Mouse (Mus musculus): ENCODE measurements around the gene Atp6v0a1. TPM values are rescaled to one million over a fixed set of nuclear protein-coding genes. Genes with fewer than 3 reads are reported as not detected.
A peak's percentile ranks its signal among the peaks of the same experiment; 100 is the strongest.

Atp6v0a1 gene
- polyA plus RNA-seq, 1 experiment from 2014 or later: 54.9 TPM

- WGBS: 19% methylated on average over 18 of the region's 18 CpGs
- Histone ChIP-seq H3K9me3 (no peaks in the 10 kb centered on the region), H3K36me3 (replicated peaks) (peaks cover 21% of the 10 kb centered on the region), H3K9ac (peak overlapping the region; percentile 40), H3K27me3 (peaks cover 13% of the 10 kb centered on the region), H3K4me1 (peaks cover 19% of the 10 kb centered on the region), H3K4me2 (peak overlapping the region; percentile 59), H3K4me3 (replicated peaks) (peak overlapping the region; percentile 33), H3K27ac (no peak overlapping the region)
- peak; percentile 36; the same call in 1 of the 2 replicates for ATAC-seq (ENCODE audit: low FRiP score)
Measured at GRCm38 (mm10) chr11:101066549-101067412, 57.5 kb downstream of the Atp6v0a1 start.

GRCm38 (mm10) chr11:101069391-101070188, 60.3 kb downstream of the Atp6v0a1 start, which contains the start of gene Naglu:
Naglu (plus strand) TSS chr11:101070012.
- H3K27me3 ChIP-seq: peaks cover 20% of the 10 kb centered on the region
- H3K36me3 ChIP-seq (replicated peaks): no peaks in the 10 kb centered on the region
- H3K9ac ChIP-seq: peak within 1 kb of the TSS; percentile 73
- H3K27ac ChIP-seq: no peak within 1 kb of the TSS
- H3K4me1 ChIP-seq: peaks cover 19% of the 10 kb centered on the region
- 6% methylated on average over 35 of the region's 35 CpGs for WGBS
- no peaks in the 10 kb centered on the region for H3K9me3 ChIP-seq
- peak within 1 kb of the TSS; percentile 73 for H3K4me3 ChIP-seq (replicated peaks)
- ATAC-seq (ENCODE audit: low FRiP score): peak; percentile 92
- H3K4me2 ChIP-seq: peak within 1 kb of the TSS; percentile 96

DNA sequence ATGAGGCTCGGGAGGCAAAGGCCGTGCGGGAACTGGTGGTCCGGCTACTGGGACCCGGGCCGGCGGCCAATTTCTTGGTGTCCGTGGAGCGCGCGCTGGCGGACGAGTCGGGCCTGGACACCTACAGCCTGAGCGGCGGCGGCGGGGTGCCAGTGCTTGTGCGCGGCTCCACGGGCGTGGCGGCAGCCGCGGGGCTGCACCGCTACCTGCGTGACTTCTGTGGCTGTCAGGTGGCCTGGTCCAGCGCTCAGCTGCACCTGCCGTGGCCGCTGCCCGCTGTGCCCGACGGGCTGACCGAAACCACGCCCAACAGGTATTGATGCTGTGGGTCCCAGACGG, 60.9 kb downstream of the Atp6v0a1 start:
- Histone ChIP-seq H3K4me3 (replicated peaks) (peak overlapping the region; percentile 73), H3K36me3 (replicated peaks) (no peaks in the 10 kb centered on the region), H3K9me3 (no peaks in the 10 kb centered on the region), H3K27ac (no peak overlapping the region), H3K4me2 (peak overlapping the region; percentile 96), H3K9ac (peak overlapping the region; percentile 73), H3K27me3 (peaks cover 20% of the 10 kb centered on the region), H3K4me1 (peaks cover 19% of the 10 kb centered on the region)
- WGBS: under 1% methylated on average over 36 of the region's 36 CpGs
- peak; percentile 61 for ATAC-seq (ENCODE audit: low FRiP score)

DNA sequence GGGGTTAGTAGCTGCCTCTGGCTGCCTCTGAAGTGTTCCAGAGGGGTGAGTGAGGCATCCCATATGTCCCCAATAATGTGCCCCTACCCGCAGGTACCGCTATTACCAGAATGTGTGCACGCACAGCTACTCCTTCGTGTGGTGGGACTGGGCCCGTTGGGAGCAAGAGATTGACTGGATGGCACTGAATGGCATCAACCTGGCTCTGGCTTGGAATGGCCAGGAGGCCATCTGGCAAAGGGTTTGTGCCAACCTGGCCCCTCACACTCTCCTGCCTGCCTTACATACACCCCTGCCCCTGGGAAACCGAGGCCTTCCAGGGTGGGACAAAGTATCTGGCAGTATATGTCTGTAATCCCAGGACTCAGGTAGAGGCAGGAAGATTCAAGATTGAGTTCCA, 61.7 kb downstream of the Atp6v0a1 start:
- peak overlapping the region; percentile 73; the same call in 1 of the 2 replicates for H3K4me3 ChIP-seq (replicated peaks)
- peaks cover 19% of the 10 kb centered on the region for H3K4me1 ChIP-seq
- no peak for ATAC-seq (ENCODE audit: low FRiP score)
- peaks cover 20% of the 10 kb centered on the region for H3K27me3 ChIP-seq
- no peaks in the 10 kb centered on the region for H3K36me3 ChIP-seq (replicated peaks)
- H3K4me2 ChIP-seq: peak overlapping the region; percentile 96; the same call in 1 of the 2 replicates
- WGBS: 76% methylated on average over 6 of the region's 6 CpGs
- H3K27ac ChIP-seq: no peak overlapping the region
- H3K9me3 ChIP-seq: no peaks in the 10 kb centered on the region
- 0 out of 2 replicates have a peak overlapping the region, but pooled peaks have one; percentile 73 for H3K9ac ChIP-seq

DNA sequence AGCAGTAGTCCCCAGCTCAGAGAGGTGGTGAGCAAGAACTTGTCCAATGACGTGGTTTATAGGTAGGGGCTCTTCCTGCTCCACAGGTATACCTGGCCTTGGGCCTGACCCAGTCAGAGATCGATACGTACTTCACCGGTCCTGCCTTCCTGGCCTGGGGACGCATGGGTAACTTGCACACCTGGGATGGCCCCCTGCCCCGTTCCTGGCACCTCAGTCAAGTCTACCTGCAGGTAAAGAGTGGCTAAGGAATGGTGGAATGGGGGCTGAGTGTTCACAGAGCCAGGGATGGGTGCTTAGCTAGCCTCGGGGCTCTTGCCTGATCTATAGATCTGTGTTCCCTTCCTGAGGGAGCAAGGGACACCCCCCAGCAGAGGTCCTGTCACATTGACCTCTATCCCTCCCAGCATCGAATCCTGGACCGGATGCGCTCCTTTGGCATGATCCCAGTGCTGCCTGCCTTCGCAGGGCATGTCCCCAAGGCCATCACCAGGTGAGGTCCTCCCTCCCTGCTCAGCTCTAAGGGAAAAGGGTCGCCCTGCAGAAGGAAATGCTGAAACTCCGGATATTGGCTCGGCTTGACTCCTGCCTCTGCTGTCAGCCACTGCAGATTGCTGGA, 62.7 kb downstream of the Atp6v0a1 start:
- Histone ChIP-seq H3K27me3 (peaks cover 24% of the 10 kb centered on the region), H3K4me1 (peaks cover 13% of the 10 kb centered on the region), H3K36me3 (replicated peaks) (no peaks in the 10 kb centered on the region), H3K9me3 (no peaks in the 10 kb centered on the region), H3K4me2 (no peak overlapping the region), H3K4me3 (replicated peaks) (no peak overlapping the region), H3K27ac (no peak overlapping the region), H3K9ac (no peak overlapping the region)
- ATAC-seq (ENCODE audit: low FRiP score): no peak
- 73% methylated on average over 14 of the region's 14 CpGs for WGBS

DNA sequence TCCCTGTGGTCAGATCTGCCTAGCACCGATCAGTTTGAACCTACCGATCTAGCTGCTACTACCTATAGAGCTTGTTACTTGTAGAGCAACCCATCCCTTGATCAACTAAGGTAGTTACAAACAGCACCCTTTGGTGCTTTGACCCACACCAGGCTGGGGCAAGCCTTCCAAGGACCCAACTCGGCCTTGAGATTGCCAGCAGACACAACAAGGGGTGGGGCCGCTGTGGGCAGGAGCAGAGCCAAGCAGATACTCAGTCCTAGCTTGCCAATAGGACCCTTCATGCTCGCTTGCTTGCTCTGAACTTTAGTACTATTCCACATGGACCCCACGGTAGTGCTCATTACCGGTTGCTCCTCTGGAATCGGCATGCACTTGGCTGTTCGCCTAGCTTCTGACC, 68.9 kb downstream of the Atp6v0a1 start, which contains the start of gene Hsd17b1:
Gene Hsd17b1 (plus strand): TSS at position 291 of the 400 bp plus-strand sequence.
- Histone ChIP-seq H3K9me3 (no peaks in the 10 kb centered on the region), H3K27me3 (peaks cover 57% of the 10 kb centered on the region), H3K4me1 (peaks cover 16% of the 10 kb centered on the region), H3K4me2 (no peak within 1 kb of the TSS), H3K27ac (no peak within 1 kb of the TSS), H3K36me3 (replicated peaks) (no peaks in the 10 kb centered on the region), H3K4me3 (replicated peaks) (no peak within 1 kb of the TSS), H3K9ac (no peak within 1 kb of the TSS)
- no peak for ATAC-seq (ENCODE audit: low FRiP score)
- WGBS: 64% methylated on average over 9 of the region's 9 CpGs

- 2% methylated on average over 27 of the region's 27 CpGs for WGBS
- Histone ChIP-seq H3K4me3 (replicated peaks) (no peak overlapping the region; the same call in 1 of the 2 replicates), H3K4me1 (peaks cover 26% of the 10 kb centered on the region), H3K9me3 (no peaks in the 10 kb centered on the region), H3K9ac (no peak overlapping the region), H3K27ac (no peak overlapping the region), H3K27me3 (peaks cover 57% of the 10 kb centered on the region), H3K36me3 (replicated peaks) (no peaks in the 10 kb centered on the region; the same call in 1 of the 2 replicates), H3K4me2 (0 out of 2 replicates have a peak overlapping the region, but pooled peaks have one; percentile 4)
- ATAC-seq (ENCODE audit: low FRiP score): no peak
Measured at GRCm38 (mm10) chr11:101079746-101080145, 70.5 kb downstream of the Atp6v0a1 start.

GRCm38 (mm10) chr11:101080421-101080820, 71.2 kb downstream of the Atp6v0a1 start:
- Histone ChIP-seq H3K27me3 (peaks cover 57% of the 10 kb centered on the region), H3K9me3 (no peaks in the 10 kb centered on the region), H3K4me3 (replicated peaks) (no peak overlapping the region), H3K9ac (no peak overlapping the region), H3K36me3 (replicated peaks) (peaks cover 2% of the 10 kb centered on the region; the same call in 1 of the 2 replicates), H3K4me2 (no peak overlapping the region), H3K4me1 (peaks cover 27% of the 10 kb centered on the region), H3K27ac (no peak overlapping the region)
- 46% methylated on average over 5 of the region's 5 CpGs for WGBS
- no peak for ATAC-seq (ENCODE audit: low FRiP score)

GRCm38 (mm10) chr11:101081659-101082058, 72.4 kb downstream of the Atp6v0a1 start:
- Histone ChIP-seq H3K36me3 (replicated peaks) (peaks cover 7% of the 10 kb centered on the region), H3K4me1 (peaks cover 39% of the 10 kb centered on the region), H3K9me3 (no peaks in the 10 kb centered on the region), H3K4me2 (peak overlapping the region; percentile 96), H3K4me3 (replicated peaks) (peak overlapping the region; percentile 84), H3K27ac (peak overlapping the region; percentile 90), H3K27me3 (peaks cover 48% of the 10 kb centered on the region), H3K9ac (peak overlapping the region; percentile 48)
- 4% methylated on average over 10 of the region's 10 CpGs for WGBS
- no peak for ATAC-seq (ENCODE audit: low FRiP score)

GRCm38 (mm10) chr11:101082208-101083082, 73.2 kb downstream of the Atp6v0a1 start, which contains the start of gene Coasy:
Coasy (plus strand) TSS chr11:101082565.
- Histone ChIP-seq H3K27ac (peak within 1 kb of the TSS; percentile 90), H3K9ac (peak within 1 kb of the TSS; percentile 90), H3K36me3 (replicated peaks) (peaks cover 7% of the 10 kb centered on the region), H3K4me2 (peak within 1 kb of the TSS; percentile 96), H3K27me3 (peaks cover 40% of the 10 kb centered on the region), H3K4me3 (replicated peaks) (peak within 1 kb of the TSS; percentile 84), H3K4me1 (peaks cover 43% of the 10 kb centered on the region), H3K9me3 (no peaks in the 10 kb centered on the region)
- WGBS: under 1% methylated on average over 48 of the region's 51 CpGs
- ATAC-seq (ENCODE audit: low FRiP score): peak; percentile 86

- Histone ChIP-seq H3K27me3 (peaks cover 33% of the 10 kb centered on the region), H3K4me3 (replicated peaks) (peak overlapping the region; percentile 84), H3K9me3 (no peaks in the 10 kb centered on the region), H3K9ac (peak overlapping the region; percentile 90), H3K4me1 (peaks cover 50% of the 10 kb centered on the region), H3K27ac (peak overlapping the region; percentile 90), H3K4me2 (peak overlapping the region; percentile 96), H3K36me3 (replicated peaks) (peaks cover 7% of the 10 kb centered on the region)
- peak; percentile 8; the same call in 1 of the 2 replicates for ATAC-seq (ENCODE audit: low FRiP score)
- WGBS: 34% methylated on average over 19 of the region's 19 CpGs
Measured at GRCm38 (mm10) chr11:101083083-101083697, 73.9 kb downstream of the Atp6v0a1 start.

Measured in forebrain, embryonic 12.5 days (tissue).